Mouse (Mus musculus) erythroblast, embryonic 14.5 days (primary cell): ENCODE results near the gene Dhdds. TPM values are rescaled to one million over a fixed set of nuclear protein-coding genes. Genes with fewer than 3 reads are reported as not detected.

ENCODE experiments used
- H3K27me3 ChIP-seq: 2 replicates; pipeline ENCODE4 v1.6.1; 2012; ENCODE audit warnings: inconsistent platforms; ENCODE audit not compliant: control insufficient read depth
- H3K36me3 ChIP-seq: 2 replicates; pipeline ENCODE4 v1.6.1; 2012; ENCODE audit warnings: mild to moderate bottlenecking, inconsistent platforms; ENCODE audit not compliant: control insufficient read depth
- H3K4me1 ChIP-seq: 2 replicates; pipeline ENCODE4 v1.6.1; 2012; ENCODE audit warnings: inconsistent platforms; ENCODE audit not compliant: control insufficient read depth
- H3K4me3 ChIP-seq: replicated peaks from 2 replicates; pipeline ENCODE3; 2012; ENCODE audit warnings: moderate library complexity, mild to moderate bottlenecking, inconsistent platforms
- H3K9me3 ChIP-seq: 2 replicates; pipeline ENCODE4 v1.6.1; 2012; ENCODE audit warnings: low read length, inconsistent platforms, mixed read lengths; ENCODE audit not compliant: control insufficient read depth
- GATA1 ChIP-seq: IDR thresholded peaks from 2 replicates; pipeline ENCODE4 v1.6.1; 2012; ENCODE audit warnings: low read length, inconsistent platforms, mixed read lengths
- TAL1 ChIP-seq: IDR thresholded peaks from 3 replicates; pipeline ENCODE4 v1.6.1; 2012; ENCODE audit warnings: low read length, inconsistent platforms, mixed read lengths
- polyA plus RNA-seq: library from polyadenylated mRNA; stranded (reverse); fragments of >175 nt; gene quantifications from 2 replicates; pipeline ENCODE4 v1.2.3, GENCODE M21; 2012

Dhdds gene
- polyA plus RNA-seq, 1 experiment: 1.5 TPM

DNA sequence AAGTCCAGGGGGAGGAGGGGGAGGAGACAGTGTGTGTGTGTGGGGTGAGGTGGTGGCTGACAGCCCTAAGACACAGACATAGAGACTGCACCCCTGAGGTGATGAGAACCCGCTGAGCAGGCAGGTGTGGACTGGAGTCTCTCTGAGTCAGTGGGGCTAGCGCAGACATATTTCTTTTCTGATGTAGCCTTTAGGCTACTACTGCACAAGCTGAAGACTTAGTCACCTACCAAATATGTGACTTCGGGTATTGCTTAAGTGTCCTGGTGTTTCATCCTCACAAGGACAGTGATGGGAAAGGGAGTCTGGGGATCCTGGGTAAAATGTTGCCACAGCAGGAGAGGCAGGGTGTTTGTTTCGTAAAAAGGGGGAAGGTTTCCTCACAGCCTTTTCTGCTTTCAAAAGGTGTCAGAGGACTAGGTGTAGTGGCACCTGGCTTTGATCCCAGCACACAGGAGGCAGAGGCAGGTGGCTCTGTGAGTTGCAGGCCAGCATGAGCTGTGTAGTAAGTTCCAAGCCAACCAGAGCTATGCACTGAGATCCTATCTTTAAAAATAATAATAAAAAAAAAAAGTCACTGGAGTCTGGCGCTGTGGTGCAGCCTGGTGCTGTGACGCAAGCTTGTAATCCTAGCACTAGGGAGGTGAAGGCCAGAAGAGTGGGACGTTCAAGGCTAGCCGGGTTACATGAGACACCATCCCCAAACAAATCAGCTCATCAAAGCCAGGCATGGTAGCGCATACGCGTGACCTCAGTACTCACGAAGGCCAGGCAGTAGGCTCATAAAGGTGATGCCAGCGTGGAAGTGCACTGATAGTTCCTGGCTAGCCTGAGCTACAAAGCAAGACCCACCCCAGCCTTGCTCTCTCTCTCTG lies 60.1 kb downstream of the Dhdds start:
- TF ChIP-seq GATA1 (no peak), TAL1 (no peak)
- H3K4me3 ChIP-seq: no peak overlapping the region
- H3K4me1 ChIP-seq: no peaks in the 10 kb centered on the region
- H3K9me3 ChIP-seq: peaks cover 2% of the 10 kb centered on the region; the same call in 1 of the 2 replicates
- no peaks in the 10 kb centered on the region for H3K36me3 ChIP-seq
- H3K27me3 ChIP-seq: no peaks in the 10 kb centered on the region

DNA sequence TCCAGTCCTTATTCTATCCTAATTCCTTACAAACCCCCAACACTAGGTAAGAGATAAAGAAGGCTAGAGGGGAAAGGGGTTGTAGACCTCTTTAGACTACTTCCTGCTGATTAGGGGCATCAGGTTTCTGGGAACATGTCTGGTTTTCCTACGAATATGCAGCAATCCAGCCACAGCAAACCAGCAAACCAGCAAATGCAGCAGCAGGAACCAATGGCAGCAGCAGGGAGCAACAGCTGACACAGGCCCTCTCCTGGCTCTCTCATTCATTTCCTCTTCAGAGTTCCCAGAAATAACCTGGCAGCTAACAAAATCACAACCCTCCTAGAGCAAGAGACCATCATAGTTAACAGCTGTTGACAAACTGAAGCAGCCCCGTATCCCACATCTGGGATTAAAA lies 62.6 kb downstream of the Dhdds start:
- Histone ChIP-seq H3K27me3 (no peaks in the 10 kb centered on the region), H3K9me3 (no peaks in the 10 kb centered on the region), H3K4me3 (no peak overlapping the region), H3K36me3 (no peaks in the 10 kb centered on the region), H3K4me1 (no peaks in the 10 kb centered on the region)
- TF ChIP-seq GATA1: no peak
- TF ChIP-seq TAL1: no peak

DNA sequence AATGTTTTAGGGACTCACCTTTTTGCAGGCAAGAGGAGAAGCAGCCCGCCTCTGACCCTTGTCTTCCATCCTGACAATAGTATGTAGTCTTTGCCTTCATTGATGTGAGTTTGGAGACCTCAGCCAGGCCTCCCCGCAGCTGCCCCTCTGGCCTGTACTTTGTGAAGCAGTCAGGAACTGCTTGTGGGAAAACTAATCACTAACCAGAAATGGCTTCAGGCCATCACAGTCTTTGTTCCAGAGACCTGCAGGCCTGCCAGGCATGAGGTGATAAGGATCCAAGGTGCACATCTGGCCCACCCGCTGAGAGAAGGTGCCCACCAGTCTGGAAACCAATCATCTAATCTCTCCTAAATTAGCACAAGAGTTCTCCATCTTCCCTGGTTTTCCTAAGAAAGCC lies 68.9 kb downstream of the Dhdds start:
- no peak for TF ChIP-seq GATA1
- no peak for TF ChIP-seq TAL1

DNA sequence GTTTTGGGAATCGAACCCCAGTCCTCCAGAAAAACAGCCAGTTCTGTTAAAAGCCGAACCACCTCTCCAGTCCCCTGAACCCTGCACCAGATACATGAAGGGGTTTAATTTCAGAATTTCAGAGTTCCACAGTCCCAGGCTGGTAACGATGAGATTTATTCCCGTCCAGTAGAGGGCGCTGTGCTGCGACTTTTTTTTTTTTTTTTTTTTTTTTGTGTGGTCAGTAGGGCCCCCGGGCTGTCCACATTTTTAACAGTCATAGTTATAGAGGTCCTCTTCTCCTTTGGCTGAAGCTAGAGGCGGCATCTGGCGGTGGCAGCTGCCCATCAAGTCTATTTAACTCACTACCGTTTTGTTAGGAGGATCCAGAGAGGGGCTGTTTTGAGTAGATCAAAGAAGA lies 69.4 kb downstream of the Dhdds start:
- TF ChIP-seq TAL1: no peak
- no peak for TF ChIP-seq GATA1
- Histone ChIP-seq H3K9me3 (no peaks in the 10 kb centered on the region), H3K4me1 (peaks cover 6% of the 10 kb centered on the region), H3K36me3 (no peaks in the 10 kb centered on the region), H3K27me3 (no peaks in the 10 kb centered on the region), H3K4me3 (no peak overlapping the region)

More for the DNA sequence above, 68.9 kb downstream of the Dhdds start:
- Histone ChIP-seq H3K4me3 (no peak overlapping the region), H3K9me3 (no peaks in the 10 kb centered on the region), H3K27me3 (no peaks in the 10 kb centered on the region), H3K36me3 (no peaks in the 10 kb centered on the region), H3K4me1 (peaks cover 6% of the 10 kb centered on the region)

DNA sequence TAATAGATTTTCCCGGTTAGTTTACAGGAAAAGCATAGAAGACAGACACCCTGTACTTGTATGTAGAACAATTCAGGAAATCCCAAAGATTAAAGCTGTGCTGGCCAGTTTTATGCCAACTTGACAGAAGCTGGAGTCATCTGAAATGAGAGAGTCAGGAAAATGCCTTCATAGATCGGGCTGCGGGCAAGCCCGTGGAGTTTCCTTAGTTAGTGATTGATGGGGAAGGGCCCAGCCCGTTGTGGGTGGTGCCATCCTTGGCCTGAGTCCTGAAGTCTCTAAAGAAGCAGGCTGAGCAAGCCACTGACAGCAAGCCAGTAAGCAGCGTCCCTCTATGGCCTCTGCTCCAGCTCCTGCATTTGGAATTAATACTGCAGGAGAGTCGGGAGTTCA lies 71.4 kb downstream of the Dhdds start:
- Histone ChIP-seq H3K36me3 (no peaks in the 10 kb centered on the region), H3K9me3 (no peaks in the 10 kb centered on the region), H3K4me3 (no peak overlapping the region), H3K27me3 (no peaks in the 10 kb centered on the region), H3K4me1 (peaks cover 6% of the 10 kb centered on the region)
- TF ChIP-seq TAL1 (no peak), GATA1 (no peak)

DNA sequence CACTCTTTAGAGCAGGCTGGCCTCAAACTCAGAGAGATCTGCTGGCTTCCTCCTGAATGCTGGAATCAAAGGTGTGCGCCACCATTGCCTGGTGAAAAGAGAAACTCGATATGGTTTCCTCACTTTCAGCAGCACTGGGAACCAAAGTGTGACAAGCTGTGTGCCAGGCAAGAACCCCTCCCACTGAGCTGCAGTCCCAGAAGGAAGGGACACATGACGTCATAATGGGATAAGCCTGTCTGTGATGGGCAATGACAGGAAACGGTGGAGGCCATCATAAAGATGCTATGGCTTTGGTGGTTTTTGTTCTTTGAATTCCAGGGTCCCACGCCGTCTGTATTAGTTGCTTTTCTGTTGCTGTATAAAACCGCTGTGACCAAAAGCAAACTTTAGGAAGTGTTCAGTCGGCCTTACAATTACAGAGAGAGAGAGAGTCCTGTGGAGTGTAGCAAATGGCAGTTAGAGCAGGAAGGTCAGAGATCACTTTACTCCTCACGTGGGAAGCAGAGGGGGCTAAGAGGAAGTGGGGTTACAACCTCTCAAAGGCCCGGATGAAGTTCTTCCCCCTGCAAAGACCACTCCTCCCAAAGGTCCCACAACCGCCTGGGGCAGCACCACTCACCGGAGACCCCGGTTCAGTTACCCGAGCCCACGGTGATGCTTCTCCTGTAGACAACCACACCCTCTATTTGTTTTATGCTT lies 72.0 kb downstream of the Dhdds start:
- H3K9me3 ChIP-seq: no peaks in the 10 kb centered on the region

DNA sequence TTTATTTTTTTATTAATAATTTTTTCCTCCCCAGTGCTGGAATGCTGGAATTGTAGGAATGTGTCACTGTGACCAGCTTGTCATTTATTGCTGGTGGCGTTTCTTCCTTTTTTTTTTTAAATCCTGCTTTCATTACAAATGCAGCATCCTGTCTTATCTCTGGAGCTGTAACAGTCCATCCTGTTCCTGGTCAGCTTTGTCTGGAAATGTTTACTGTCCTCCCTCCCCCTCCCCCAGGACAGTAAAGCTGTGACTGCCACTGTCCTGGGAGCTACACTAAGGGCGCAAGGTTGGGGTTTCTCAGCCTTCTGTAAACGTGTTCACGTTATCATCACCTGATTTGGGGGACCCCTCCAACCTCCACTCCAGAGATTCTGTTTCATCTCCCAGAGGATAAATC lies 75.5 kb downstream of the Dhdds start:
- TF ChIP-seq GATA1 (no peak), TAL1 (no peak)
- no peaks in the 10 kb centered on the region for H3K27me3 ChIP-seq
- H3K4me3 ChIP-seq: no peak overlapping the region
- no peaks in the 10 kb centered on the region for H3K9me3 ChIP-seq
- H3K4me1 ChIP-seq: peaks cover 4% of the 10 kb centered on the region
- no peaks in the 10 kb centered on the region for H3K36me3 ChIP-seq

More for the DNA sequence above, 72.0 kb downstream of the Dhdds start:
- H3K4me1 ChIP-seq: peaks cover 6% of the 10 kb centered on the region
- no peaks in the 10 kb centered on the region for H3K27me3 ChIP-seq
- TF ChIP-seq GATA1: no peak
- no peaks in the 10 kb centered on the region for H3K36me3 ChIP-seq
- no peak overlapping the region for H3K4me3 ChIP-seq

DNA sequence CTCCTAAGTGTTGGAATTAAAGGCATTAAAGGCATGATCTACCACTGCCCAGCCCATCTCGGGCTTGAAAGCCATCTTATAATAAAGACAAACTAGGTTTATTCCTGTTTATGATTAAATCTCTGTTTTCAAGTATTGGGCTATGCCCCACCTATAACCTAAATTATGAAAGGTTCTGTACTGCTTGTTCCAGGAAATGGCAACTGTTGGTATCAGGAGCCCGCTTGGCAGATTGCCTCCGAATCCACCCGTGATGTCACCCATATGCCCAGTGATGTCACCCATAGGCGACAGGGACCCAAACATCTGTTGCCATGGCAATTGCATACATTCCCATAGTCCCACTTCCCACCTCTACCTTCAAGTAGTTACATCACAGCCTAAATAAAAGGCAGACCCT lies 77.0 kb downstream of the Dhdds start:
- Histone ChIP-seq H3K9me3 (no peaks in the 10 kb centered on the region), H3K27me3 (no peaks in the 10 kb centered on the region), H3K4me1 (peaks cover 2% of the 10 kb centered on the region; the same call in 1 of the 2 replicates), H3K4me3 (no peak overlapping the region), H3K36me3 (no peaks in the 10 kb centered on the region)
- TF ChIP-seq GATA1 (no peak), TAL1 (no peak)

Other genes with a start within 250 kb of the Dhdds start
- gene Arid1a, start 244.1 kb downstream of the Dhdds start, polyA plus RNA-seq: 2.3 and 2.6 TPM in 2 replicates
- gene Rps6ka1, start 113.1 kb downstream of the Dhdds start, polyA plus RNA-seq: 0.78 and 1.0 TPM in 2 replicates
- 87.9 and 104 TPM in 2 replicates for gene Hmgn2, start 32.3 kb downstream of the Dhdds start, polyA plus RNA-seq
- not detected in 2 replicates for gene Lin28a, start 17.9 kb upstream of the Dhdds start, polyA plus RNA-seq
- not detected in 2 replicates for gene Zfp683, start 52.9 kb upstream of the Dhdds start, polyA plus RNA-seq
- 0.01 TPM in 1 of 2 replicates, not detected in the other for gene Crybg2, start 59.9 kb upstream of the Dhdds start, polyA plus RNA-seq
- 0.24 and 0.41 TPM in 2 replicates for gene Cd52, start 94.2 kb upstream of the Dhdds start, polyA plus RNA-seq
- 0.08 and 0.21 TPM in 2 replicates for gene Ubxn11, start 101.7 kb upstream of the Dhdds start, polyA plus RNA-seq
- gene Sh3bgrl3, start 127.9 kb upstream of the Dhdds start, polyA plus RNA-seq: 2.5 and 5.4 TPM in 2 replicates
- 2.4 and 3.6 TPM in 2 replicates for gene Cep85, start 186.2 kb upstream of the Dhdds start, polyA plus RNA-seq
- not detected in 2 replicates for gene Gm7534, start 202.1 kb upstream of the Dhdds start, polyA plus RNA-seq
- gene Catsper4, start 226.5 kb upstream of the Dhdds start, polyA plus RNA-seq: not detected in 2 replicates
- not detected in 2 replicates for gene Cnksr1, start 237.5 kb upstream of the Dhdds start, polyA plus RNA-seq
- gene E130218I03Rik, start 242.7 kb upstream of the Dhdds start, polyA plus RNA-seq: not detected in 2 replicates
- 1.3 TPM in 2 replicates for gene Zfp593, start 244.7 kb upstream of the Dhdds start, polyA plus RNA-seq
- gene Gm30191, start 246.0 kb upstream of the Dhdds start, polyA plus RNA-seq: 0.06 TPM in 1 of 2 replicates, not detected in the other